Comparison of ENCODE assay signal across 8 mouse cellular contexts in genomic region chr4:59569538-59569937, GRCm38 (mm10). TPM values are rescaled to one million over a fixed set of nuclear protein-coding genes. Genes with fewer than 3 reads are reported as not detected.
DNase-seq lines count a peak whose midpoint lies in the region; ATAC-seq lines count a peak whose summit lies in the region.

No protein-coding gene starts in this region.

- H3K9ac ChIP-seq in forebrain, embryonic 12.5 days, result no peak overlapping the region
- no peak overlapping the region for H3K9ac ChIP-seq in hindbrain, embryonic 13.5 days

- no peak overlapping the region for H3K4me3 ChIP-seq in forebrain, embryonic 12.5 days (replicated peaks)
- H3K4me3 ChIP-seq in hindbrain, embryonic 13.5 days, result no peak overlapping the region

- no peaks in the 10 kb centered on the region for H3K4me1 ChIP-seq in forebrain, embryonic 12.5 days
- H3K4me1 ChIP-seq in hindbrain, embryonic 13.5 days (replicated peaks), result no peaks in the 10 kb centered on the region

- WGBS in forebrain, embryonic 12.5 days, result 6% methylated on average over 7 of the region's 7 CpGs
- 4% methylated on average over 7 of the region's 7 CpGs for WGBS in hindbrain, embryonic 13.5 days

- H3K27ac ChIP-seq in forebrain, embryonic 12.5 days, result no peak overlapping the region
- H3K27ac ChIP-seq in hindbrain, embryonic 13.5 days, result no peak overlapping the region

- peak; percentile 51; the same call in 1 of the 2 replicates for ATAC-seq in forebrain, embryonic 12.5 days (ENCODE audit: low FRiP score)
- 0 out of 2 replicates have a peak, but pooled peaks have one; percentile 54 for ATAC-seq in hindbrain, embryonic 13.5 days (ENCODE audit: low FRiP score)

- H3K27me3 ChIP-seq in forebrain, embryonic 12.5 days, result no peaks in the 10 kb centered on the region
- H3K27me3 ChIP-seq in hindbrain, embryonic 13.5 days, result no peaks in the 10 kb centered on the region

- H3K36me3 ChIP-seq in forebrain, embryonic 12.5 days (replicated peaks), result no peaks in the 10 kb centered on the region
- H3K36me3 ChIP-seq in hindbrain, embryonic 13.5 days, result no peaks in the 10 kb centered on the region

- peak; percentile 77 for DNase-seq in MN1 (ENCODE audit: low spot score)
- DNase-seq in c-Kit-positive CD71-positive TER-119-negative erythroid progenitor cells, embryonic 14.5 days (ENCODE audit: low read depth), result peak; percentile 94
- DNase-seq in left cerebral cortex, adult 11 months (ENCODE audit: low spot score), result peak; percentile 67
- peak; percentile 35 to 83 for DNase-seq in lung, postnatal 4 days
- DNase-seq in right cerebral cortex, adult 18-20 months, result peak; percentile 81
- peak; percentile 46 to 67 for DNase-seq in urinary bladder, postnatal 36 days (ENCODE audit: low spot score in 2 of 2)

- no peak overlapping the region for H3K4me2 ChIP-seq in forebrain, embryonic 12.5 days
- no peak overlapping the region for H3K4me2 ChIP-seq in hindbrain, embryonic 13.5 days

- no peaks in the 10 kb centered on the region for H3K9me3 ChIP-seq in forebrain, embryonic 12.5 days
- 0 out of 2 replicates have a peak, but pooled peaks cover 2% of the 10 kb centered on the region for H3K9me3 ChIP-seq in hindbrain, embryonic 13.5 days

RNA-seq across cellular contexts. Expression of gene Hsdl2, which starts 11.8 kb away (rescaled TPM):
- polyA plus RNA-seq in forebrain, embryonic 12.5 days (2016; fragmentation: Nextera tagmentation; extraction: Ambion mirVana), result 27.6 and 28.1 TPM in 2 replicates
- polyA plus RNA-seq in hindbrain, embryonic 13.5 days (2015; fragmentation: Nextera tagmentation; extraction: Ambion mirVana), result 41.4 and 46.8 TPM in 2 replicates

RNA-seq across cellular contexts. Expression of gene Ptbp3, which starts 20.4 kb away (rescaled TPM):
- 25.2 and 29.1 TPM in 2 replicates for polyA plus RNA-seq in forebrain, embryonic 12.5 days (2016; fragmentation: Nextera tagmentation; extraction: Ambion mirVana)
- 21.5 and 22.2 TPM in 2 replicates for polyA plus RNA-seq in hindbrain, embryonic 13.5 days (2015; fragmentation: Nextera tagmentation; extraction: Ambion mirVana)

RNA-seq across cellular contexts. Expression of gene E130308A19Rik, which starts 56.5 kb away (rescaled TPM):
- polyA plus RNA-seq in forebrain, embryonic 12.5 days (2016; fragmentation: Nextera tagmentation; extraction: Ambion mirVana), result 55.3 and 57.2 TPM in 2 replicates
- 61.9 and 65.4 TPM in 2 replicates for polyA plus RNA-seq in hindbrain, embryonic 13.5 days (2015; fragmentation: Nextera tagmentation; extraction: Ambion mirVana)
